ENCODE assay signal across 15 mouse cellular contexts in genomic region chr7:110385482-110385881, GRCm38 (mm10).
"Had no signal": no experiment of that assay in that cellular context is flagged by ENCODE, and none has a peak within 500 bp of the region (broad histone marks: within the 10 kb centered on the region; RNA-seq: fewer than 3 reads in every experiment).

No protein-coding gene starts in this region.

- H3K27ac ChIP-seq: left cerebral cortex, adult 2 months; liver, embryonic 15.5 days; midbrain, embryonic 12.5 days; neural tube, embryonic 13.5 days had no signal

- H3K4me3 ChIP-seq: left cerebral cortex, adult 2 months; liver, embryonic 15.5 days; midbrain, embryonic 12.5 days; myocyte; neural tube, embryonic 13.5 days had no signal

- H3K27me3 ChIP-seq: liver, embryonic 15.5 days; midbrain, embryonic 12.5 days; neural tube, embryonic 13.5 days had no signal

- H3K9ac ChIP-seq: liver, embryonic 15.5 days; midbrain, embryonic 12.5 days; neural tube, embryonic 13.5 days had no signal

- H3K4me2 ChIP-seq: liver, embryonic 11.5 days; liver, embryonic 15.5 days; midbrain, embryonic 12.5 days; neural tube, embryonic 13.5 days had no signal

- H3K4me1 ChIP-seq: liver, embryonic 15.5 days; neural tube, embryonic 13.5 days had no signal

- H3K9me3 ChIP-seq: liver, embryonic 15.5 days; midbrain, embryonic 12.5 days; neural tube, embryonic 13.5 days had no signal

- DNase-seq: kidney, adult 9 months; kidney, postnatal 36 days; layer of hippocampus, postnatal 36 days; lung, adult 18-20 months; lung, postnatal 14 days; thymus, adult 18-20 months; thymus, postnatal 36 days had no signal

- ATAC-seq: intestine, postnatal 0 days; midbrain, embryonic 16.5 days had no signal

- H3K36me3 ChIP-seq: liver, embryonic 15.5 days; midbrain, embryonic 12.5 days had no signal
